Mouse (Mus musculus): ENCODE results near the gene Lrrc45. TPM values are rescaled to one million over a fixed set of nuclear protein-coding genes. Genes with fewer than 3 reads are reported as not detected.
"Not testable (repeated sequence)": the region's sequence is repeated elsewhere in the genome, so short reads cannot be mapped to it uniquely, and the experiment has no call there.

Lrrc45 gene
- total RNA-seq, 1 experiment: 30.3 TPM

DNA sequence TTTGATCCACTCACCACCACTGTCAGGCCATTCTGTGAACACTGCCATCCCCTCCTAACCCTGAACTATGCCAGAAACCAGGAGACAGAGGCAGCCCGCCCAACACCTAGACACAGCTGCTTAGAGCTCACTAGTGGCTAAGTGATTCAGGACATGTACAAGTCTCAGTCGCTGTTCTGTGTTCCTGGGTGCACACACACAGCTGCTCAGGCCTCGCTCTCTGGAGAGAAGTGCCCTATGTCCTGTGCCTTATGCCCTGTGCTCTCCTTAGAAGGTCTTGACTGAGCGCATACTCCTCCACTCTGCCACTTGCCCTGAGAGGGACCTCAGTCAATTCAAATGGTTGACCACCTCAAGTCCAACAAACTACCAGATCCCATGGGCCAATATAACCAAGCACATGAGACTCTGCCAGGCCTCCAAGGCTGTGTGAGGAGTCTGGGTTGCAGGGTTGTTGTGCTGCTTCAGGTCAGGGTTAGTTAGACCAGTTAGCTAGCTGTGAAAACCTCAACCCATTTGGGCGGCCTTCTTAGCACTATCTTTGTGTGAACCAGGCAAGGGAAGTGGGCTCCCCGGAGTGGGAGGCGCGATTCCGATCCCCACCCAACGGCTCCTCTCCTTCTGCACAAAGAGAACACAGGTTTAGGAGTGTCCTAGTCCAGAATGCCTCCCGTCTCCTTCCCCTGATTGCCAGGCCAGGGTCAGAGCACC, 15.0 kb downstream of the Lrrc45 start:
- H3K4me3 ChIP-seq (ENCODE audit: insufficient read depth in 1 of 2, low read depth in 1 of 2, low read length in 2 of 2, poor library complexity in 1 of 2, severe bottlenecking in 1 of 2): peak overlapping the region; percentile 4 to 47; a peak in 2 of 4 replicates
- peaks cover 3 to 11% of the 10 kb centered on the region in 2 experiments; a peak in 1 of 4 replicates for H3K4me1 ChIP-seq (ENCODE audit: control insufficient read depth in 2 of 2, insufficient read depth in 2 of 2, low read length in 2 of 2, poor library complexity in 1 of 2)
- peaks cover 12% of the 10 kb centered on the region for H3K36me3 ChIP-seq (ENCODE audit: control insufficient read depth, insufficient read depth, low read length, poor library complexity, severe bottlenecking)
- TF ChIP-seq MAFK (IDR thresholded peaks at IDR 0.05; ENCODE audit: insufficient read depth, low read depth, low read length) (no peak), HCFC1 (IDR thresholded peaks at IDR 0.05; ENCODE audit: borderline replicate concordance, insufficient read depth, low read length) (no peak)
- DNase-seq (ENCODE audit: low read depth, low spot score): no peak
- no peak overlapping the region for H3K27ac ChIP-seq (ENCODE audit: insufficient read depth, low read depth, low read length, poor library complexity, severe bottlenecking)
- H3K9me3 ChIP-seq (ENCODE audit: control insufficient read depth, insufficient read depth, low read depth, low read length): no peaks in the 10 kb centered on the region
- 0 out of 2 replicates have a peak overlapping the region, but pooled peaks have one; percentile 2 for H3K9ac ChIP-seq (ENCODE audit: insufficient read depth, low read depth, low read length, poor library complexity, severe bottlenecking)
- in situ Hi-C loops (cut with MboI; ENCODE audit: low sequenced_read_pairs in 2 of 2, unreplicated experiment in 2 of 2): loop anchor here in 1 of 2 experiments (5.0 kb wide), 1 partner anchor 49 kb away; no protein-coding TSS in a partner anchor

DNA sequence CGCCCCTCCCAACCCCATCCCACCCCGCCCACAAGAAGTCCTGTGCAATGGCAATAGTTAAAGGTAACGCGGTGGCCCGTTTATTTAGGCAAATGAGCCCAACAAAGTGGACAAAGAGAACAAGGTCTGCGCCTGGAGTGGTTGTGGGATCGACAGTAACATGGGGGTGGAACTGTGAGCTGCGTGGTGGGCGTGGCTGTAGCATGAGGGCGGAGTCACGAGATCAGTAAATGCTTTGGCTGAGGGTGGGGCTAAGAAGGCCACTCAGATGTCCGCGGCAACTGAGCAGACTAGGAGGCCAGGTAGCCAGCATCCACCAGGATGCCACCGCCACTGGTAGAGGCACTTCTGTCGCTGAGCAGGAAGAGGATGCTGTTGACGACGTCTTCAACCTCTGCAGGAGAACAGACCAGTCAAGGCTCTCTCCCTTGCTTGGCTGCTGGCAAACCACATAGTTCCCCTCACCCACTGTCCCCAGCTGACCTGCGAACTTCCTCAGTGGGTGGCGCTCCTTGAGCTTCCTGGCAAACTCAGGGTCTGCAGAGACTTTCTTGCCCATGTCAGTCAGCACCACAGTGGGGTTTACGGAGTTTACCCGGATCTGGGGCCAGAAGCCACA, 15.8 kb downstream of the Lrrc45 start:
- not testable (repeated sequence) for H3K9ac ChIP-seq (ENCODE audit: insufficient read depth, low read depth, low read length, poor library complexity, severe bottlenecking); H3K9me3 ChIP-seq (ENCODE audit: control insufficient read depth, insufficient read depth, low read depth, low read length); H3K27ac ChIP-seq (ENCODE audit: insufficient read depth, low read depth, low read length, poor library complexity, severe bottlenecking); DNase-seq (ENCODE audit: low read depth, low spot score)
- H3K4me1 ChIP-seq (ENCODE audit: control insufficient read depth in 2 of 2, insufficient read depth in 2 of 2, low read length in 2 of 2, poor library complexity in 1 of 2): peaks cover 3 to 11% of the 10 kb centered on the region in 2 experiments; a peak in 1 of 4 replicates
- H3K4me3 ChIP-seq (ENCODE audit: insufficient read depth in 1 of 2, low read depth in 1 of 2, low read length in 2 of 2, poor library complexity in 1 of 2, severe bottlenecking in 1 of 2): peak overlapping the region; percentile 4 to 47; a peak in 3 of 4 replicates
- H3K36me3 ChIP-seq (ENCODE audit: control insufficient read depth, insufficient read depth, low read length, poor library complexity, severe bottlenecking): peaks cover 12% of the 10 kb centered on the region
- in situ Hi-C loops (cut with MboI; ENCODE audit: low sequenced_read_pairs in 2 of 2, unreplicated experiment in 2 of 2): loop anchor here in 1 of 2 experiments (5.0 kb wide), 1 partner anchor 48 kb away; no protein-coding TSS in a partner anchor

DNA sequence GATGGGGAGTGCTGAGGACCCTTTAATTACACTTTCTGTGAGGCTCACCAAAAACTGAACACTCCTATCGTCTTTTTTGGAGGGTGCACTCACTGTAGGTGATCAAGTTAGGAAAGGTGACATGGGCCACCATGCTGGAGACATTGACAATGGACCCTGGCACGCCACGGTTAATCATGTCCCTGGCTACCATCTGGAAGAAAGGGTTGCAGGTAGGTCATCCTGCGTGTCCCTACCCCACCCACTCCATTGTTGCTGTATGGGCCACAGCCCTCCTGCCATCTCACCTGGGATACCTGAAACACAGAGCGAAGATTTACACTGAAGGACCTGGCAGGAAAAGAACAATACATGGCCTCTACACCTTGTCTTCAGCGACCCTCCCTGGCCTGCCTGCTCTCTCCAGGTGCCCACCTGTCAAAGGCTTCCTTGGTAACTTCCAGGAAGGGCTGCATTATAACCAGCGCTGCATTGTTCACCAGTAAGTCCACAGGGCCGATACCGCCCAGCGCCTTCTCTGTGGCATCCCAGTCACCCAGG, 16.7 kb downstream of the Lrrc45 start:
- no peak for TF ChIP-seq MAFK (IDR thresholded peaks at IDR 0.05; ENCODE audit: insufficient read depth, low read depth, low read length)
- TF ChIP-seq ZNF384 (IDR thresholded peaks at IDR 0.05; ENCODE audit: low read depth, low read length): no peak
- TF ChIP-seq CHD2 (IDR thresholded peaks at IDR 0.05; ENCODE audit: low read depth, low read length): no peak
- no peak for TF ChIP-seq HCFC1 (IDR thresholded peaks at IDR 0.05; ENCODE audit: borderline replicate concordance, insufficient read depth, low read length)
- no peak for TF ChIP-seq ZC3H11A (IDR thresholded peaks at IDR 0.05; ENCODE audit: borderline replicate concordance, low read depth, low read length)
- in situ Hi-C loops (cut with MboI; ENCODE audit: low sequenced_read_pairs in 2 of 2, unreplicated experiment in 2 of 2): no loop called here
- no peak overlapping the region for H3K4me3 ChIP-seq (ENCODE audit: insufficient read depth in 1 of 2, low read depth in 1 of 2, low read length in 2 of 2, poor library complexity in 1 of 2, severe bottlenecking in 1 of 2)

DNA sequence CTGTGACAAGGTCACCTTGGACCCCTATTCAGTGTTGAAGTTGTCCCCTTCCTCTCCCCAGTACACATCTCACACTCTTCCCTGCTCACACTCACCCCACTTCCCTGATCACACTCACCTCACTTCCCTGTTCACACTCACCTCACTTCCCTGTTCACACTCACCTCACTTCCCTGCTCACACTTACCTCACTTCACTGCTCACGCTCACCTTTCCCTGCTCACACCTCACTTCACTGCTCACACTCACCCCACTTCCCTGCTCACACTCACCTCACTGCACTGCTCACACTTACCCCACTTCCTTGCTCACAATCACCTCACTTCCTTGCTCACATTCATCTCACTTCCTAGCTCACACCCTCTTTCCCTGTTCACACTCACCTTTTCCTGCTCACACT, 17.7 kb downstream of the Lrrc45 start:
- Histone ChIP-seq H3K4me3 (ENCODE audit: insufficient read depth in 1 of 2, low read depth in 1 of 2, low read length in 2 of 2, poor library complexity in 1 of 2, severe bottlenecking in 1 of 2) (no peak overlapping the region), H3K36me3 (ENCODE audit: control insufficient read depth, insufficient read depth, low read length, poor library complexity, severe bottlenecking) (no peaks in the 10 kb centered on the region), H3K27ac (ENCODE audit: insufficient read depth, low read depth, low read length, poor library complexity, severe bottlenecking) (no peak overlapping the region), H3K4me1 (ENCODE audit: control insufficient read depth in 2 of 2, insufficient read depth in 2 of 2, low read length in 2 of 2, poor library complexity in 1 of 2) (peaks cover 3 to 8% of the 10 kb centered on the region in 2 experiments; a peak in 1 of 4 replicates), H3K9ac (ENCODE audit: insufficient read depth, low read depth, low read length, poor library complexity, severe bottlenecking) (no peak overlapping the region), H3K9me3 (ENCODE audit: control insufficient read depth, insufficient read depth, low read depth, low read length) (no peaks in the 10 kb centered on the region)
- no peak for TF ChIP-seq HCFC1 (IDR thresholded peaks at IDR 0.05; ENCODE audit: borderline replicate concordance, insufficient read depth, low read length)
- TF ChIP-seq CHD2 (IDR thresholded peaks at IDR 0.05; ENCODE audit: low read depth, low read length): no peak
- no peak for TF ChIP-seq ZNF384 (IDR thresholded peaks at IDR 0.05; ENCODE audit: low read depth, low read length)
- TF ChIP-seq MAFK (IDR thresholded peaks at IDR 0.05; ENCODE audit: insufficient read depth, low read depth, low read length): no peak
- TF ChIP-seq ZC3H11A (IDR thresholded peaks at IDR 0.05; ENCODE audit: borderline replicate concordance, low read depth, low read length): no peak
- in situ Hi-C loops (cut with MboI; ENCODE audit: low sequenced_read_pairs in 2 of 2, unreplicated experiment in 2 of 2): no loop called here
- DNase-seq (ENCODE audit: low read depth, low spot score): no peak

More for the DNA sequence above, 16.7 kb downstream of the Lrrc45 start:
- Histone ChIP-seq H3K9ac (ENCODE audit: insufficient read depth, low read depth, low read length, poor library complexity, severe bottlenecking) (no peak overlapping the region), H3K36me3 (ENCODE audit: control insufficient read depth, insufficient read depth, low read length, poor library complexity, severe bottlenecking) (peaks cover 7% of the 10 kb centered on the region), H3K27ac (ENCODE audit: insufficient read depth, low read depth, low read length, poor library complexity, severe bottlenecking) (no peak overlapping the region), H3K9me3 (ENCODE audit: control insufficient read depth, insufficient read depth, low read depth, low read length) (no peaks in the 10 kb centered on the region), H3K4me1 (ENCODE audit: control insufficient read depth in 2 of 2, insufficient read depth in 2 of 2, low read length in 2 of 2, poor library complexity in 1 of 2) (peaks cover 3 to 11% of the 10 kb centered on the region in 2 experiments; a peak in 1 of 4 replicates)
- DNase-seq (ENCODE audit: low read depth, low spot score): no peak
